9 mouse cellular contexts compared by ENCODE assay signal in genomic region chr7:118448134-118448967, GRCm38 (mm10). TPM values are rescaled to one million over a fixed set of nuclear protein-coding genes. Genes with fewer than 3 reads are reported as not detected.
DNase-seq lines count a peak whose midpoint lies in the region; ATAC-seq and TF ChIP-seq lines count a peak whose summit lies in the region.
"Had no signal": no experiment of that assay in that cellular context is flagged by ENCODE, and none has a peak within 500 bp of the region (broad histone marks: within the 10 kb centered on the region; RNA-seq: fewer than 3 reads in every experiment).

Syt17 (minus strand) TSS chr7:118448222.

- peak within 1 kb of the TSS; percentile 96 for H3K4me2 ChIP-seq in limb, embryonic 14.5 days (replicated peaks; ENCODE audit: low read depth, low read length, severe bottlenecking)
- peak within 1 kb of the TSS; percentile 96 for H3K4me2 ChIP-seq in midbrain, embryonic 15.5 days
- H3K4me2 ChIP-seq in stomach, postnatal 0 days (replicated peaks; ENCODE audit: low read depth), result peak within 1 kb of the TSS; percentile 93

- TF ChIP-seq POLR2A in spleen, adult 2 months (IDR thresholded peaks at IDR 0.05; ENCODE audit: low read depth, low read length), result no peak
- TF ChIP-seq POLR2A in heart, adult 2 months (IDR thresholded peaks at IDR 0.05; ENCODE audit: insufficient read depth, low read depth, low read length), result no peak
- TF ChIP-seq POLR2A in kidney, adult 2 months (IDR thresholded peaks at IDR 0.05; ENCODE audit: low read depth, low read length), result no peak
- no peak for TF ChIP-seq POLR2A in limb, embryonic 14.5 days (IDR thresholded peaks at IDR 0.05; ENCODE audit: borderline replicate concordance, extremely low read depth, insufficient read depth, insufficient read length)

- H3K4me1 ChIP-seq in spleen, adult 2 months (ENCODE audit: control insufficient read depth, insufficient read depth, insufficient read length), result peaks cover 9% of the 10 kb centered on the region
- H3K4me1 ChIP-seq in embryonic facial prominence, embryonic 10.5 days, result peaks cover 36% of the 10 kb centered on the region
- H3K4me1 ChIP-seq in heart, adult 2 months (ENCODE audit: control insufficient read depth, insufficient read depth, low read length), result no peaks in the 10 kb centered on the region; the same call in 1 of the 2 replicates
- H3K4me1 ChIP-seq in kidney, adult 2 months (ENCODE audit: control insufficient read depth, insufficient read depth, low read length), result no peaks in the 10 kb centered on the region
- H3K4me1 ChIP-seq in limb, embryonic 14.5 days (ENCODE audit: control insufficient read depth, insufficient read depth, low read length), result peaks cover 7% of the 10 kb centered on the region
- peaks cover 19% of the 10 kb centered on the region for H3K4me1 ChIP-seq in midbrain, embryonic 15.5 days
- no peaks in the 10 kb centered on the region for H3K4me1 ChIP-seq in stomach, postnatal 0 days (replicated peaks; ENCODE audit: control insufficient read depth, insufficient read depth)

- peaks cover 14% of the 10 kb centered on the region for H3K27me3 ChIP-seq in spleen, adult 2 months (ENCODE audit: control insufficient read depth, insufficient read depth, low read length)
- H3K27me3 ChIP-seq in embryonic facial prominence, embryonic 10.5 days (replicated peaks; ENCODE audit: low read depth, poor library complexity, severe bottlenecking), result peaks cover 63% of the 10 kb centered on the region
- H3K27me3 ChIP-seq in heart, adult 2 months (ENCODE audit: control insufficient read depth, insufficient read depth, low read length), result peaks cover 7% of the 10 kb centered on the region
- H3K27me3 ChIP-seq in kidney, adult 2 months (replicated peaks; ENCODE audit: control insufficient read depth, insufficient read depth, low read length), result no peaks in the 10 kb centered on the region
- peaks cover 8% of the 10 kb centered on the region; the same call in 1 of the 2 replicates for H3K27me3 ChIP-seq in limb, embryonic 14.5 days (ENCODE audit: control insufficient read depth, insufficient read depth, low read length)
- no peaks in the 10 kb centered on the region for H3K27me3 ChIP-seq in midbrain, embryonic 15.5 days (replicated peaks)
- H3K27me3 ChIP-seq in stomach, postnatal 0 days (ENCODE audit: control insufficient read depth, insufficient read depth, low read length), result no peaks in the 10 kb centered on the region

- H3K79me2 ChIP-seq in heart, adult 2 months (replicated peaks; ENCODE audit: control insufficient read depth, insufficient read depth, low read length), result no peaks in the 10 kb centered on the region

- intact Hi-C loops in heart, adult 2 months (cut with DNase I), result loop anchor here (1.0 to 5.0 kb wide), 5 partner anchors 34 to 239 kb away; partner anchors contain the start of gene Itpripl2

- peak in 1 of 2 experiments; percentile 6 for DNase-seq in spleen, adult 2 months (ENCODE audit: low read depth in 1 of 2, low spot score in 2 of 2)
- no peak for DNase-seq in spleen, adult 12 weeks (ENCODE audit: low spot score)
- peak; percentile 85 for DNase-seq in embryonic facial prominence, embryonic 10.5 days (ENCODE audit: low spot score)
- DNase-seq in heart, adult 2 months, result peak; percentile 82 to 86
- peak; percentile 70 for DNase-seq in kidney, adult 2 months
- DNase-seq in limb, embryonic 14.5 days (ENCODE audit: low spot score), result peak; percentile 61
- peak; percentile 82 for DNase-seq in stomach, postnatal 0 days (ENCODE audit: low spot score)

- peak; percentile 72 for ATAC-seq in limb, embryonic 14.5 days (ENCODE audit: low FRiP score, low read depth)
- ATAC-seq in midbrain, embryonic 15.5 days (replicated peaks), result peak; percentile 76
- peak; percentile 53 for ATAC-seq in stomach, postnatal 0 days (ENCODE audit: low FRiP score, low TSS enrichment)

- peak within 1 kb of the TSS; percentile 61 for H3K9ac ChIP-seq in heart, adult 2 months (ENCODE audit: low read depth, low read length)
- H3K9ac ChIP-seq in limb, embryonic 14.5 days (ENCODE audit: low read depth, low read length, severe bottlenecking), result peak within 1 kb of the TSS; percentile 62
- H3K9ac ChIP-seq in midbrain, embryonic 15.5 days, result peak within 1 kb of the TSS; percentile 66
- peak within 1 kb of the TSS; percentile 55 for H3K9ac ChIP-seq in stomach, postnatal 0 days (ENCODE audit: low read length)

- peak; percentile 24; the same call in 1 of the 2 replicates for TF ChIP-seq CTCF in spleen, adult 2 months (IDR thresholded peaks at IDR 0.05; ENCODE audit: extremely low read depth, insufficient read depth, insufficient read length, insufficient replicate concordance)
- peak; percentile 80 for TF ChIP-seq CTCF in heart, adult 2 months (IDR thresholded peaks at IDR 0.05)
- peak; percentile 72 for TF ChIP-seq CTCF in kidney, adult 2 months (conservative IDR thresholded peaks at IDR 0.05; ENCODE audit: insufficient read depth, insufficient read length, low read depth, low read length)
- peak; percentile 76 for TF ChIP-seq CTCF in stomach, postnatal 0 days (IDR thresholded peaks at IDR 0.05; ENCODE audit: low read depth)

- no peaks in the 10 kb centered on the region for H3K36me3 ChIP-seq in spleen, adult 2 months (ENCODE audit: control insufficient read depth, insufficient read depth, low read length)
- H3K36me3 ChIP-seq in embryonic facial prominence, embryonic 10.5 days (replicated peaks), result no peaks in the 10 kb centered on the region
- H3K36me3 ChIP-seq in heart, adult 2 months (ENCODE audit: control insufficient read depth, insufficient read depth, low read length), result no peaks in the 10 kb centered on the region
- no peaks in the 10 kb centered on the region for H3K36me3 ChIP-seq in kidney, adult 2 months (ENCODE audit: control insufficient read depth, insufficient read depth, low read length)
- H3K36me3 ChIP-seq in limb, embryonic 14.5 days (ENCODE audit: control insufficient read depth, insufficient read depth, low read length), result no peaks in the 10 kb centered on the region
- H3K36me3 ChIP-seq in midbrain, embryonic 15.5 days (replicated peaks), result no peaks in the 10 kb centered on the region
- no peaks in the 10 kb centered on the region for H3K36me3 ChIP-seq in stomach, postnatal 0 days (ENCODE audit: control insufficient read depth, insufficient read depth, low read length)

- peak; percentile 92 for TF ChIP-seq EP300 in heart, adult 2 months (IDR thresholded peaks at IDR 0.05; ENCODE audit: insufficient read depth, low read depth, low read length)
- no peak for TF ChIP-seq EP300 in stomach, postnatal 0 days (optimal IDR thresholded peaks at IDR 0.05)

- H3K4me3 ChIP-seq in spleen, adult 2 months (ENCODE audit: extremely low read depth, insufficient read depth, insufficient read length), result peak within 1 kb of the TSS; percentile 19; the same call in 1 of the 2 replicates
- peak within 1 kb of the TSS; percentile 76 for H3K4me3 ChIP-seq in embryonic facial prominence, embryonic 10.5 days
- H3K4me3 ChIP-seq in heart, adult 2 months, result peak within 1 kb of the TSS; percentile 49
- peak within 1 kb of the TSS; percentile 53 for H3K4me3 ChIP-seq in kidney, adult 2 months (ENCODE audit: insufficient read depth, low read depth, low read length)
- peak within 1 kb of the TSS; percentile 58 for H3K4me3 ChIP-seq in limb, embryonic 14.5 days (replicated peaks; ENCODE audit: low read length)
- H3K4me3 ChIP-seq in midbrain, embryonic 15.5 days, result peak within 1 kb of the TSS; percentile 62
- peak within 1 kb of the TSS; percentile 58 for H3K4me3 ChIP-seq in stomach, postnatal 0 days (ENCODE audit: low read depth, low read length)

- no peak within 1 kb of the TSS for H3K27ac ChIP-seq in spleen, adult 2 months (ENCODE audit: insufficient read depth, low read length)
- H3K27ac ChIP-seq in embryonic facial prominence, embryonic 10.5 days (replicated peaks), result peak within 1 kb of the TSS; percentile 79
- H3K27ac ChIP-seq in heart, adult 2 months, result peak within 1 kb of the TSS; percentile 32; the same call in 1 of the 2 replicates
- H3K27ac ChIP-seq in kidney, adult 2 months (ENCODE audit: insufficient read depth, low read depth, low read length), result peak within 1 kb of the TSS; percentile 14
- no peak within 1 kb of the TSS for H3K27ac ChIP-seq in limb, embryonic 14.5 days (replicated peaks; ENCODE audit: low read depth, low read length)
- H3K27ac ChIP-seq in midbrain, embryonic 15.5 days, result no peak within 1 kb of the TSS; the same call in 1 of the 2 replicates
- H3K27ac ChIP-seq in stomach, postnatal 0 days (replicated peaks), result no peak within 1 kb of the TSS

- 3% methylated on average over 52 of the region's 58 CpGs for WGBS in spleen, adult 2 months
- WGBS in embryonic facial prominence, embryonic 10.5 days, result under 1% methylated on average over 58 of the region's 58 CpGs
- WGBS in heart, adult 2 months, result under 1% methylated on average over 58 of the region's 58 CpGs
- under 1% methylated on average over 58 of the region's 58 CpGs for WGBS in kidney, adult 2 months
- WGBS in limb, embryonic 14.5 days, result under 1% methylated on average over 37 of the region's 58 CpGs
- under 1% methylated on average over 55 of the region's 58 CpGs for WGBS in midbrain, embryonic 15.5 days
- under 1% methylated on average over 47 of the region's 58 CpGs for WGBS in stomach, postnatal 0 days

- no peaks in the 10 kb centered on the region for H3K9me3 ChIP-seq in embryonic facial prominence, embryonic 10.5 days
- H3K9me3 ChIP-seq in limb, embryonic 14.5 days (ENCODE audit: control insufficient read depth, low read length), result no peaks in the 10 kb centered on the region
- no peaks in the 10 kb centered on the region for H3K9me3 ChIP-seq in midbrain, embryonic 15.5 days
- H3K9me3 ChIP-seq in stomach, postnatal 0 days (ENCODE audit: control insufficient read depth, low read length), result no peaks in the 10 kb centered on the region

RNA-seq across cellular contexts. Expression of gene Syt17, which starts in this region (rescaled TPM):
- polyA plus RNA-seq in spleen, adult 2 months (2012; rRNA removed), result 0.12 and 0.25 TPM in 2 replicates
- polyA plus RNA-seq in embryonic facial prominence, embryonic 10.5 days (2016; fragmentation: Nextera tagmentation; extraction: Ambion mirVana), result 1.7 and 1.9 TPM in 2 replicates
- total RNA-seq in heart, adult 2 months (2021), result 1 to 10 TPM; 1.0 to 1.4 TPM
- 1.8 and 3.2 TPM in 2 replicates for polyA plus RNA-seq in heart, adult 2 months (2012; rRNA removed)
- 10.6 and 11.9 TPM in 2 replicates for polyA plus RNA-seq in kidney, adult 2 months (2012; rRNA removed)
- polyA plus RNA-seq in limb, embryonic 14.5 days (2012; rRNA removed), result 2.0 and 2.3 TPM in 2 replicates
- 1.6 and 1.7 TPM in 2 replicates for polyA plus RNA-seq in limb, embryonic 14.5 days (2014; fragmentation: Nextera tagmentation; extraction: Ambion mirVana)
- polyA plus RNA-seq in midbrain, embryonic 15.5 days (2015; fragmentation: Nextera tagmentation; extraction: Ambion mirVana), result 19.7 and 20.2 TPM in 2 replicates
- 3.3 and 3.8 TPM in 2 replicates for polyA plus RNA-seq in stomach, postnatal 0 days (2015; fragmentation: Nextera tagmentation; extraction: Ambion mirVana)
- total RNA-seq: MEL had no signal

Comparison
In these comparisons a context has a peak if more than half of its experiments do, and no peak if none do; other contexts are left out.
1. H3K27ac ChIP-seq: peak in embryonic facial prominence, embryonic 10.5 days (single experiment), heart, adult 2 months (single experiment) and kidney, adult 2 months (single experiment); none in spleen, adult 2 months (single experiment), limb, embryonic 14.5 days (single experiment), midbrain, embryonic 15.5 days (single experiment) and stomach, postnatal 0 days (single experiment).
2. H3K4me3 ChIP-seq: peak in every context shown above with its lines; median percentile 76 in embryonic facial prominence, embryonic 10.5 days; 62 in midbrain, embryonic 15.5 days; 58 in limb, embryonic 14.5 days; 58 in stomach, postnatal 0 days; 53 in kidney, adult 2 months; 49 in heart, adult 2 months; 19 in spleen, adult 2 months.
3. CTCF ChIP-seq: peak in every context shown above with its lines; median percentile 80 in heart, adult 2 months; 76 in stomach, postnatal 0 days; 72 in kidney, adult 2 months; 24 in spleen, adult 2 months.
4. Peak in every context shown above with its lines, with median percentiles within 50 percentile points of each other: H3K9ac ChIP-seq, ATAC-seq and H3K4me2 ChIP-seq.